Mouse (Mus musculus) cerebellum, adult 8-10 months (tissue): Measurements from ENCODE around the gene Hdac6.
A peak's percentile ranks its signal among the peaks of the same experiment; 100 is the strongest.

ENCODE experiments used
- DNase-seq: peaks from one replicate; pipeline ENCODE4 v3.0.0; 2022

Gene Hdac6

DNA sequence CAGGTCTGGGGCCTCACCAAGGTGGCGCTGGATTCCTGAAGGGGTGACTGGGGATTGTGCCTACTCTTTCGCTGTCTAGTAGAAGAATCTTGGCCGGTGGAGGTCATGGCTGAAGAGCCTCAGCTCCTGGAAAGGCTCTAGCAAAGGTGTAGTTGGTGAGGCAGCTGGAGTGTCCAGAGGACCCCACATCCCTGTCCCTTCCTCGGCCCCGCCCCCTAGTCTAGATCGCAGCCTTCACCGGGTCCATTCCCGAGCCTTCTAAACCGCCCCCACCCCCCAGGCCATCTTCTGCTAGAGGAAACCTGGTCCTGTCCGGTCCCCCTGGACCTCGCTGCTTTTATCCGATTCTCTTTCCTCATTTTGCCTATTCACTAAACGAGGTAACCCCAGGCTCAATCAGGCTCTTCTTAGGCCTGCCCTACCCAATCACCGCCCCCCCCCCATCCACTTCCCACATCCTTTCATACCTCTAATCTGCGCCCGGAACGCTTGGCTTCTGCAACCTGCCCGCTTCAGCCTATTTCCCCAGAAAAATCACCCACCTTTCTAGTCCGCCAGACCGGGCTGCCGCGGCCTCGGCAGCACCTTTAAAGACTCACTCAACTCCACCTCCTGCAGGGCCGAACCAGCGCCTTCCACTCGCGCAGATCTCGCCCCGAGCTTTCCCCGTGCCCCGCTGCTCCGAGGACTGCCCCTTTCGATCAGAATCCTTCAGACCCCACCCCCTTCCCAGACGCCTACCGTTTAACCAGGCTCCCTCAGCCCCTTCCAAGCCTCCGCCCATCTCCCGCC is at the start of gene Hdac6:
Gene Hdac6 (minus strand): TSS at position 782 of the 792 bp plus-strand sequence.
- no peak for DNase-seq

GRCm38 (mm10) chrX:7993068-7993735 is 45.5 kb upstream of the Hdac6 start:
- DNase-seq = no peak

DNA sequence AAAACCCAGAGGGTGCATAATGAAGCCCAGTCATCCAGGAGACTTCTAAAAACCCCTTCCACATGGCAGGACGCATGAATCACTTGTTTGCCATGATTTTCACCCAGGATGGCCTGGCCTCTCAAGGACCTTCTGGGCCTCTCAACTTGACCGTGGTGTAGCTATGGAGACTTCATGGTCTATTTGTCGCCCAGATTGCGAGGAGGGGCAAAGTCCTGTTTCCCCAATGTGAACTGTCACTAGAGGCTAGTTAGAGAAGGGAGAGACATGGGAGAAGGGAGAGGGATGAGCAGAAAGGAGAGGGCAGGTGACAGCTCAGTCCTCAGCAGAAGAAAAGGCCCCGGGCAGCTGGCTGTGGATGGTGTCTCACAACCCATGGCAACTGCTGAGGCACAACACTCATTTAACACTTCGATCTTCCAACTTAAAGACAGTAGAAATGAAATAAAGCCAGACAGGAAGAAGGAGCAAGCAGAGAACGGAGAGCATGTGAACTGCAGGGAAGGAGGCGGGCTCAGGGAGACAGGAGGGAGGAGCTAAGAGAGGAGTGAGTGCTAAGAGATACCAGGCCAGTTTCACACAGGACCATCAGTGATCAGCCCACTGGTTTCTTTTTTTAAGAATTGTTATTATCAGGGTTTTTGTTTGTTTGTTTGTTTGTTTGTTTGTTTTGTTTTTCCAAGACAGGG is 44.8 kb upstream of the Hdac6 start:
- no peak for DNase-seq

DNA sequence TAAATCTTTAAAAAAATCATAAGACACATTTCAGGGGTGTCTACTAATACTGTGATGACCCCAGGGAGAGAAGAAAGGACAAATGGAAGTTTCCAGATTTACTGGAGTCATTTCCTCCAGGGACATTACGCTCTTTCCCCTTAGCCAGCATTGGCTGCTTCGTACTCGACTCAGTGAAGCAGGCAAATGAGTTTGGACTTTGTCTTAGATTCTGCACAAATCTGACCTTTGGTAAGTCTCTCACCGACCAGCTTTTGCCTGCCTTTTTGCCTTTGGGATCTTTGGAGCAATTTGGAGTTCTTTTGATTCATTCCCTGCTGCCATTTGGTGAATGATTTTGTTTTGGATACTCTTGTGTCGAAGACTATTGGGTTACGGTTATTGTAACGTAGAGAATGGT is 33.7 kb upstream of the Hdac6 start:
- DNase-seq = no peak

DNA sequence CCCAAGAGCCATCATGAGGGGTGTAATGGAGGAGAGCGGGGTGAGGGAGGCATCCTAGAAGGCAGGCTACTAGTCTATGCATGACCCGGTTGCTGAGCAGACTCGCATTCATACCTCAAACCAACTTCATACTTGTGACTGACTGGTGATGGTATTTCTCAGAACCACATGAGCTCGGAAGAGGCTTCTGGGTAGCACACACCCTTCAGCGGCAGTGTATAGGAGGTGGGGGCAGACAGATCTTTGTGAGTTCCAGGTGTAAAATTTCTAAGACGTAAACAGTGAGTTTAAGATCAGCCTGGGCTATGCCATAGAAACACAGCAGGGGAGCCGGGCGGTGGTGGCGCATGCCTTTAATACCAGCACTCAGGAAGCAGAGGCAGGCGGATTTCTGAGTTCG is 30.2 kb upstream of the Hdac6 start, which contains the start of gene Gata1:
Gene Gata1 (minus strand): TSS at position 180 of the 400 bp plus-strand sequence.
- no peak for DNase-seq

- DNase-seq = no peak
Observed at GRCm38 (mm10) chrX:7971292-7971691, 23.6 kb upstream of the Hdac6 start.

- no peak for DNase-seq
Observed at GRCm38 (mm10) chrX:7968899-7969298, 21.2 kb upstream of the Hdac6 start.

DNA sequence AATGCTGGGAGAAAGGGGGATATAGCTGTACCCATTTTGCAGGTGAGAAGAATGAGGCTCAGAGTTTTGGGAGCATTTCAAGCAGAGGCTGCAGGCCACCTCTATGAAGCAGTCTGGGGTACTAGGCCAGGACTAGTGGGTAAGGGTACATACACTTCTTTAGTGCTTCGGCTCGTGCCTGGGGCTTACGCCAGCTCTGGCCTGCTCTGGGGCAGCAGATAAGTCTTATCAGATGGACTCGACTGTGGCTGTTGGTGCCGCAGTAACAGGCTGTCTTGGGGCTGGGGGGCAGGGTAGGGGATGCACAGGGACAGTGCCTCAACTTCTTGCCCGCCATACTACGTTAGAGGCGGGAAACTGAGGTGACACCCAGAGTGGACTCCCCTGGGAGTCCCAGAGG is 20.5 kb upstream of the Hdac6 start:
- DNase-seq = no peak

- DNase-seq = no peak
Observed at GRCm38 (mm10) chrX:7967596-7968201, 20.0 kb upstream of the Hdac6 start.

DNA sequence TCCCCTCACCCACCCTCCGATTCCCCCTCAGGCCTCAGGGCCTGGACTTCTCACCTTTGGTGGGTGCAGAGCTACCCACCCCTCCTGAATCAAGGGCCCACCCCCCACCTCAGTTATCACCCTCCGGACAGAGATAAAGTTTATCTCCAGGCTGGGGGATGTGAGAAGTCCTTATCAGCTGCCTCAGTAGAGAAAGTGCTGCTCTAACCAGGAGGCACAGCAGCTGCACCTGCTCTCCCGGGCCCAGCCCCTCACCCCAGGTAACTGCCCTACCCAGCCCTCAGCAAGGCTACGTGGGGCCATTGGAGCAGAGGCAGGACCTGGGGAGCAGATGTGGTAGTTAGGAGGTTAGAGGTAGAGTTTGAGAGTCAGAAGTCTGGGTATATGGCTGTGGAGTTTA is 18.5 kb upstream of the Hdac6 start:
- DNase-seq = no peak

GRCm38 (mm10) chrX:7963829-7964626 is 16.3 kb upstream of the Hdac6 start:
- DNase-seq = no peak

DNA sequence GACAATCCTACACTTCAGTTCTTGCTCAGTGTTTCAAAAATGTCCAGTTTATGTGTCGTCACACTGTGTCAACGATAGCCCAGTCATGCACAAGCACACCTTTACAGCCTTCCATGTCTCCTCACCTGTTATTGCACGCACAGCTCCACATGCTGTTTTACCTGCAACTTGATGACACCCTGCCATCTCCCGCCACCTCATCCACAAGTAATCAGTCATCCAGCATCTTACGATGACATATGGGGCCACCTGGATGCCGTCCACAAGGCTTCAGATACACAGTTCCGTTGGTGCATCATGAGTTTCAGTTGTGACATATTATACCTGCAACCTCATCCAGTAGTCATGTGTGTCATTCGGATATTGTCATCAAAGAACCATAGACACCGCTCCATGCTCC is 11.2 kb upstream of the Hdac6 start:
- DNase-seq = no peak

DNA sequence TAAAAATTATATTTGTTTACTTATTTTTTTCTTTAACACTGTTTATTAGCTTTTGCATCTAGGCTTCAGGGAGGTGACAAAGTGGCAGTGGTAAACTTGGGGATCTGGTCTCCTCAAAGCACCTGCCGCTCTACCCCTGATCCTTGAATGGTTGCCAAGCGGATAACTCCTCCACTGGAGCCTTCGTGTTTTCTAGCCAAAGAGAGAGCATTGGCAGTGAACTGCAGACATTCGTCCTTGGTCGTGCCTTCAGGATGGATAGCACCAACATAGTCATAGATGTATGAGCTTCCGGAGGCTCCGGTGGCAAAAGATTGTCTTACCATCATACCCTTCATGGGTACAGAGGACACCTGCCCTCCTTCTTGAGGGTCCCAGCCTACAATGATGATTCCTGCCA is 2.4 kb upstream of the Hdac6 start:
- DNase-seq = no peak

DNA sequence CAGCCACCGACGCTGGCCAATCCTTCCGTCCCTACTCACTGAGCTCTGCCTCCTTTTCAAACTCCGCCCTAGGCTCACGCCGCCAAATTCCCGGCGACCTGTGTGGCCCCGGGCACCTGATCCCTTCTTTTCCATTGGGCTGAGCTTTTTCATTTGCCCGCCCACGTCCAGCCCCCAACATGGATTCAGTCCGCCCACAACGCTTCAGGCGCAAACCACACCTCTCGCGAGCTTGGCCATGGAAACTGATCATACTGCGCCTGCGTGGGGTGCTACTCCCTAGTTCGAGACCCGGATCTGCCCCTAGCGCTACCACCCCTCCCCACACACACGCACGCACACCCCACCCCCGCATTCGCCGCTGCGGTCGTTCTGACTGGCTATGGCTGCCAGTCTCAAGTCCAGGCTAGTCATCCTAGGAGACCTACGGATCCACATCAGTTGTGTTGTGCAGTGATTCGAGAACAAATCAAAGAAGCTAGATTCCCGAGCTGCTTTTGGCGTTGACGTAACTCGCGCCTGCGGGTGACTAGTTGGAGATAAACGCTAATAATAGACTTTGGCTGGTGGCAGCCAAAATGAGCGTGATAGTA is 307 bp upstream of the Hdac6 start:
- DNase-seq = peak; percentile 87

GRCm38 (mm10) chrX:7945618-7946017 is 2.1 kb downstream of the Hdac6 start:
- no peak for DNase-seq

GRCm38 (mm10) chrX:7937667-7938066 is 10.0 kb downstream of the Hdac6 start:
- DNase-seq = no peak

GRCm38 (mm10) chrX:7936874-7937273 is 10.8 kb downstream of the Hdac6 start:
- DNase-seq = no peak

DNA sequence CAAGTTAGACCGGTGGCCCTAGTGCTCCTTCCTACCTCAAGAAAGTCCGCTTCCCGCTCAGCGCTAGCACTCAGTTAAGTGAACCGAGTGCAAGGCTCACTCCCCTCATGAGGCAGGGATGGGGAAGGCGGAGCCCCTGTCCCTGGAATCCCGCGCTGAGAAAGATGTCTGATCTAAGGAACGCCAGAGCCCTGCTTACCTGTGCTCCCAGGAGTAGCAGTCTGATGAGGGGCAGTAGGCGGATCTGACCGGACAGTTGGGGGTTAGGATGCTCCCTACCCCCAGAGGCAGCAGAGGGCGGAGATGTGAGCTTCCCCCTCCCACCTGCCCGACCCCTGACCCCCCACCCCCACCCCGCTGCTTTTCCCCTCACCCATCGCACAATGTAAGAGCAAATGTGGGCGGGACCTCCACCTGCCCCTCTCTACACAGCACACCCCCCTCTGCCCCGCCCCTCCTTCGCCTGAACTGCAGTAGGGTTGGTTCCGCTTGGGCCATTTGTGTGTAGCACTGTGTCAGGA is 19.4 kb downstream of the Hdac6 start, which contains the start of gene Eras:
Gene Eras (minus strand): TSS at position 338 of the 521 bp plus-strand sequence.
- no peak for DNase-seq

DNA sequence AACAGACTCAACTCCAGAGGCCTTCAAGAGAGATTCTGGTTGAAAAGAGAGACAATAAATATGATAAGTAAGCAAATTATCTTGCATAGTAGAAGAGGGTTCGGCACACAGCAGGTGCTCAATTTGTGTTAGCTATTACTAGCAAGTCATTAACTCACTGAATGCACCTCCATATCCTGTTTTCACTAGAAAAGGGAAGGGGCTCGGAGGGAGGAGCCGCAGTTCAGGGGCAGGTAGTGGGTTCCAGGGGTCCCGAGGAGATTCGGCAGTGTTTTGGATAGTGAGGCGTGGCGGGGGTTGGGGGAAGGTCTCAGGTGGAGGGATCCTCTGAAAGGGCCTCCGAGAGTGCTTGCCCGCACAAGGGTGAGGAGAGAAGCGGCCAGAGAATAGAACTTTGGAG is 20.6 kb downstream of the Hdac6 start:
- DNase-seq = no peak

DNA sequence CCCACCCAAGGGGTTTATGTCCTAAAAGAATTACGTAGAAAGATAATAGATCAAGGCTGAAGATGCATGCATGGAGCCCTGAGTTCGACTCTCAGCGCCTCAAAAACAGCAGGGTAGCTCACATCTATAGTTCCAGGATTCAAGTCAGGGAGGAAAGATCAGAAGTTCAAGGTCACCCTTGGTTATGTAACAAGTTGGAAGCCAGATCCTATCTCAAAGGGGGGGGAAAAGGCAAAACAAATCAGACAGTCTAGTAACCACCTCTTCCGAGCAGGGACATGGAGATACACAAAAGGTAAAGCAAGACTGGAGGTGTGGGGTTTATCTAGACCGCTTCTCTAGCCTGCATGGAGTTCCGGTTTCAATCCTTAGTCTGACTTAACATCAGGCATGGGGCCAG is 21.4 kb downstream of the Hdac6 start:
- no peak for DNase-seq

- no peak for DNase-seq
Observed at GRCm38 (mm10) chrX:7922032-7922431, 25.7 kb downstream of the Hdac6 start.
